Comparison of ENCODE assay signal across 16 mouse cellular contexts in the genomic region with DNA sequence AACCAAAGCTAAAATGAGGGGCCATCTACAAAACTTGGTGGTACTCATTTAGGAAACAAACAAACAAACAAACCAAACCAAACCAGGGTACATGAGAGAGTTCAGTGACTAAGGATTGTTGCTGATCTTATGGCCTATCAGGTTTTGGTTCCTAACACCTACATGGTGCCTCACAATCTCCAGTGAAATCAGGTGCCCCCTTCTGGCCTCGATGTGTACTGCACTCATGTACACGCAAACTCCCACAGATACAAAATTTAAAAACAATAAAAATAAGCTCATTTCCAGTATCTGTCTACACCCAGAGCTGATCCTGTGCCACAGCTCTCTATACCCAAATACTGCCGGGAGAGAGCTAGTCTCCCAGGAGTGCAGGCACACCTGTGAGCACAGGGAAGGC.
DNase-seq lines count a peak whose midpoint lies in the region; ATAC-seq and TF ChIP-seq lines count a peak whose summit lies in the region.
"Had no signal": no experiment of that assay in that cellular context is flagged by ENCODE, and none has a peak within 500 bp of the region (broad histone marks: within the 10 kb centered on the region; RNA-seq: fewer than 3 reads in every experiment).

No protein-coding gene starts in this region.

- H3K36me3 ChIP-seq in heart, adult 2 months (ENCODE audit: control insufficient read depth, insufficient read depth, low read length), result no peaks in the 10 kb centered on the region
- no peaks in the 10 kb centered on the region for H3K36me3 ChIP-seq in lung, postnatal 0 days (ENCODE audit: insufficient read depth, low read length)
- H3K36me3 ChIP-seq: heart, embryonic 12.5 days; hindbrain, embryonic 15.5 days had no signal

- no peak for DNase-seq in heart, adult 2 months
- no peak for DNase-seq in heart, adult 8-10 months (ENCODE audit: low spot score)
- peak; percentile 10 for DNase-seq in left cerebral cortex, postnatal 4 days
- DNase-seq in left cerebral cortex, postnatal 36 days (ENCODE audit: low spot score in 2 of 2), result no peak
- peak; percentile 56 for DNase-seq in ES-CJ7 (ENCODE audit: low read depth, low spot score)
- DNase-seq in brain, embryonic 14.5 days (ENCODE audit: low read depth), result no peak
- no peak for DNase-seq in lung, postnatal 0 days (ENCODE audit: low spot score)
- DNase-seq: adrenal gland, postnatal 25 days; B cell, adult 2 months; cerebellum, adult 2 months; kidney, adult 18-20 months; lung, adult 2 months; midbrain, embryonic 14.5 days; thymus, postnatal 36 days had no signal

- H3K4me3 ChIP-seq in heart, adult 2 months, result no peak overlapping the region
- H3K4me3 ChIP-seq in lung, postnatal 0 days (ENCODE audit: low read depth, low read length), result no peak overlapping the region
- H3K4me3 ChIP-seq: heart, embryonic 12.5 days; hindbrain, embryonic 15.5 days had no signal

- H3K27ac ChIP-seq in heart, adult 2 months, result no peak overlapping the region
- H3K27ac ChIP-seq in lung, postnatal 0 days (ENCODE audit: low read length), result no peak overlapping the region
- H3K27ac ChIP-seq: hindbrain, embryonic 15.5 days had no signal

- 70% methylated on average over 3 of the region's 3 CpGs for WGBS in heart, adult 2 months
- WGBS in lung, postnatal 0 days, result 75% methylated on average over 3 of the region's 3 CpGs

- no peak for TF ChIP-seq POLR2A in heart, adult 2 months (IDR thresholded peaks at IDR 0.05; ENCODE audit: insufficient read depth, low read depth, low read length)
- TF ChIP-seq POLR2A in brain, embryonic 14.5 days (IDR thresholded peaks at IDR 0.05; ENCODE audit: borderline replicate concordance, extremely low read depth, insufficient read depth, insufficient read length, poor library complexity, severe bottlenecking), result no peak

- no peaks in the 10 kb centered on the region for H3K9me3 ChIP-seq in lung, postnatal 0 days (ENCODE audit: low read length)
- H3K9me3 ChIP-seq: hindbrain, embryonic 15.5 days had no signal

- 0 out of 2 replicates have a peak, but pooled peaks have one; percentile 14 for TF ChIP-seq CTCF in heart, adult 2 months (IDR thresholded peaks at IDR 0.05)
- peak; percentile 42; the same call in 1 of the 2 replicates for TF ChIP-seq CTCF in brain, embryonic 14.5 days (IDR thresholded peaks at IDR 0.05; ENCODE audit: borderline replicate concordance, extremely low read depth, insufficient read depth, insufficient read length)
- no peak for TF ChIP-seq CTCF in lung, postnatal 0 days (IDR thresholded peaks at IDR 0.05)

- no peak for ATAC-seq in lung, postnatal 0 days

- intact Hi-C loops in heart, adult 2 months (cut with DNase I), result no loop called here
- intact Hi-C loops in left cerebral cortex, postnatal 4 days (cut with DNase I), result no loop called here
- intact Hi-C loops in left cerebral cortex, postnatal 36 days (cut with DNase I), result no loop called here

- no peaks in the 10 kb centered on the region for H3K79me2 ChIP-seq in heart, adult 2 months (replicated peaks; ENCODE audit: control insufficient read depth, insufficient read depth, low read length)

- no peak for TF ChIP-seq EP300 in heart, adult 2 months (IDR thresholded peaks at IDR 0.05; ENCODE audit: insufficient read depth, low read depth, low read length)
- no peak for TF ChIP-seq EP300 in lung, postnatal 0 days (IDR thresholded peaks at IDR 0.05)

- no peaks in the 10 kb centered on the region for H3K27me3 ChIP-seq in heart, adult 2 months (ENCODE audit: control insufficient read depth, insufficient read depth, low read length)
- no peaks in the 10 kb centered on the region for H3K27me3 ChIP-seq in lung, postnatal 0 days (replicated peaks; ENCODE audit: insufficient read depth, low read length)
- H3K27me3 ChIP-seq: heart, embryonic 12.5 days; hindbrain, embryonic 15.5 days had no signal

- H3K9ac ChIP-seq in heart, adult 2 months (ENCODE audit: low read depth, low read length), result no peak overlapping the region
- H3K9ac ChIP-seq in lung, postnatal 0 days (replicated peaks; ENCODE audit: low read depth), result no peak overlapping the region
- H3K9ac ChIP-seq: heart, embryonic 12.5 days; hindbrain, embryonic 15.5 days had no signal

- no peaks in the 10 kb centered on the region for H3K4me1 ChIP-seq in heart, adult 2 months (ENCODE audit: control insufficient read depth, insufficient read depth, low read length)
- H3K4me1 ChIP-seq in lung, postnatal 0 days (ENCODE audit: insufficient read depth, low read depth, low read length), result no peaks in the 10 kb centered on the region
- H3K4me1 ChIP-seq: heart, embryonic 12.5 days; hindbrain, embryonic 15.5 days had no signal

- no peak overlapping the region for H3K4me2 ChIP-seq in lung, postnatal 0 days (replicated peaks; ENCODE audit: low read depth, low read length)
- H3K4me2 ChIP-seq: heart, embryonic 12.5 days; hindbrain, embryonic 15.5 days had no signal

Comparison
In these comparisons a context has a peak if more than half of its experiments do, and no peak if none do; other contexts are left out.
1. DNase-seq: peak in left cerebral cortex, postnatal 4 days (single experiment) and ES-CJ7 (single experiment); none in heart, adult 2 months (0 of 2), heart, adult 8-10 months (single experiment), left cerebral cortex, postnatal 36 days (0 of 2), brain, embryonic 14.5 days (single experiment) and lung, postnatal 0 days (single experiment).